Mouse (Mus musculus) left cerebral cortex, postnatal 36 days (tissue): Measurements from ENCODE around the gene Ccdc184. TPM values are rescaled to one million over a fixed set of nuclear protein-coding genes. Genes with fewer than 3 reads are reported as not detected.

ENCODE experiments used
- DNase-seq, 2 experiments: peaks; one replicate each; pipeline ENCODE4 v3.0.0; 2021 to 2022; ENCODE audit warnings: low spot score in 2 of 2, mixed read lengths in 1 of 2
- intact Hi-C: fragments of 180-260 bp; cut with DNase I; formaldehyde crosslinking; loops from one replicate; pipeline ENCODE4 v1.15.1; 2025
- total RNA-seq, 2 experiments: library from RNA; stranded (reverse); gene quantifications; 2 replicates each; pipeline ENCODE4 v1.2.3; 2021

The Ccdc184 gene
- total RNA-seq, result 10 to 100 TPM; 17.9 to 19.9 TPM

DNA sequence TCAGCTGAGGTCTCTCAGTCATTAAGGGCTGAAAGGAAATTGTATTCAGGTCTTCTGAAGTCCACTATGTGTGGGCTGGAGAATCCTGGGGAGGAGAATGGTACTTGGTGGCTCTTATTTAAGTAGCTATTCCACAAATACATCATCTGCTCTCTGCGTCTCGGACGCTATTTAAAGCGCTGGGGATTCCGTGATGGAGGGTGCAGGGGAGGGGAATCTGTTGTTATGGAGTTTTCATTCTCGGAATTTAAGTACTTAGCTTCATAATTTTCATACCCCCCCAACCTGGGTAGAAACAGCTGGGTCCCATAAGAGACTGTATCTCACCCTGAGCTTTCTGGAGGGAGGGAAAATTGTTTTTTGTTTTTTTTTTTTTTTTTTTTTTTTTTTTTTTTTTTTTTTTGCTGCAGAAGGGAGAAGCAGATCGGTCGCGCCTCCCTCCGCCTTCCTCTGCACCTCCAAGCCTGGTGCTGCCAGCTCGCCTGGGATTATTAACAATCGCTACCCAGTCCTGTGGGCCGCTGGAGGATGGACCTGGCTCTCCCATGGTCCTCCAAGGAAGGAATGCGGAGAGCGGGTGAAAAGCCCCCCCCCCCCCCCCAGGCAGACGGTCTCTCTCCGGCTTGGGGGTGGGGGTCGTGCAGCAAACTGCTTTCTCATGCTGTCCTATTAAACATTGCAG lies at the start of gene Ccdc184:
Gene Ccdc184, plus strand, starts transcription at position 196 of the 682 bp plus-strand sequence.
- intact Hi-C loops, result loop anchor here (10.0 kb wide), 1 partner anchor 202 kb away; the partner anchor contains the start of gene Tmem106c
- DNase-seq, result peak in 1 of 2 experiments; percentile 25

DNA sequence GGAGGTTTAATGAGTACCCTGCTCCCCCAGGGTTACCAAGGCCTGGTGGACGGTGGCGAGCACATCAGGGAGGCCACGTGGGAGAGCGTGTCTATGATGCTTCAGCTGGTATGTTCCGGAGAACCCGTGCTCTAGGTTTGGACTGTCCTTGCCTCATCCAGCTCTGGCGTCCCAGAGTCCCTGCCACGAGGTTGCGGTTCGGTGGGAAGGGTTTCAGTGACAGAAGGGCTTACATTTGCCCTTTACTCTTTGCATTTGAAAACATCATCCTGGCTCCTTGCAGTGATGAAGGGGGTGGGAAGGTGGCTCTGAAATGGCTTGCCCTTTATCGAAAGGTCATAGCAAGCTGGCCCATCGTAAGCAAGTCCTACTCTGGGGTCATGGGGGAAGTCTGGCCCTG lies 47.6 kb upstream of the Ccdc184 start:
- no peak for DNase-seq
- intact Hi-C loops, result no loop called here

DNA sequence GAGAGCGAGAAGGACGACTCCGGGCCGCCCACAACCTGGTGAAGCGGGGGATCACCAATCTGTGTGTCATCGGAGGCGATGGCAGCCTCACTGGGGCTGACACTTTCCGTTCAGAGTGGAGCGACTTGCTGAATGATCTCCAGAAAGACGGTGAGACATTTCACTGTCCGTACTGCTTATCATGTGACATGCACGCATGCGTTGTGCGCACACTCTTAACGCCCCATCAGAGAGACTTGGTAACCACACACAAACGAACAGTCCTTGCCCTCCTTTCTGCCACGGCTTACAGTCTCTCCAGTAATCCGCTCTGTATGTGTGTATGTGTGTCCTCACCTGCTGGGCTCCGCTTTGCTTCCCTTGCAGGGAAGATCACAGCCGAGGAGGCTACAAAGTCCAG lies 46.1 kb upstream of the Ccdc184 start:
- no peak for DNase-seq
- intact Hi-C loops, result no loop called here

DNA sequence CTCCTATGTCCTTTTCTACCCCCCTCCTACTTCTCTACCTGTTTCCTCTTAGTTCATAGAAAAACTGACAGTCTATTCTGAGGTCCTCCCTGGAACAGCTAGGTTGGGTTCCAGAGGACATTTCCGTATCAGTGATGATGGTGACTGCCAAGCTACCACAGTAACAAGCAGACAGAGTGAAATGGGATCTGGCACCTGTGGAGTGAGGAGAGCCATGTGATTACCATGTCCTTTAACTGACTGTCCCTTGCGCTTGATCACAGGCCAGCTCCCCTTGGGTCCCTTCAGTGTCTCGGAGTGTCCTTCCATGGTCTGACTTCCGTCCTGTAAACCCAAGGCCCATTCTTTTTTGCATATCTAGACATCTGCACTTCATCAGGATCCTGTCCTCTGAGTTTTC lies 36.0 kb upstream of the Ccdc184 start:
- intact Hi-C loops, result no loop called here
- DNase-seq, result no peak

DNA sequence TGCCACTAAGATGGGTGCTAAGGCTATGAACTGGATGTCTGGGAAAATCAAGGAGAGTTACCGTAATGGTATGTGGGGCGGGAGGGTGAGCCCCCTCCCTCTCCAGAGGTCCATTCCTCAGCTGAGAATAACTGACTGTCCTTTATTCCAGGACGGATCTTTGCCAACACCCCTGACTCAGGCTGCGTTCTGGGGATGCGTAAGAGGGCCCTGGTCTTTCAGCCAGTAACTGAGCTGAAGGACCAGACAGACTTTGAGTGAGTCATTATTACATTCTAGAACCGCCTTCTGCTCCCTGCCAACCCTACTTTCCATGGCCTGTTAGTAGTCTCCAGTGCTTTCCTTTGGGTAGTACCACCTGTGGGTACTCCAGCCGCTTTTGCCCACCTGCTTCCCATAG lies 35.5 kb upstream of the Ccdc184 start:
- intact Hi-C loops, result no loop called here
- DNase-seq, result no peak

DNA sequence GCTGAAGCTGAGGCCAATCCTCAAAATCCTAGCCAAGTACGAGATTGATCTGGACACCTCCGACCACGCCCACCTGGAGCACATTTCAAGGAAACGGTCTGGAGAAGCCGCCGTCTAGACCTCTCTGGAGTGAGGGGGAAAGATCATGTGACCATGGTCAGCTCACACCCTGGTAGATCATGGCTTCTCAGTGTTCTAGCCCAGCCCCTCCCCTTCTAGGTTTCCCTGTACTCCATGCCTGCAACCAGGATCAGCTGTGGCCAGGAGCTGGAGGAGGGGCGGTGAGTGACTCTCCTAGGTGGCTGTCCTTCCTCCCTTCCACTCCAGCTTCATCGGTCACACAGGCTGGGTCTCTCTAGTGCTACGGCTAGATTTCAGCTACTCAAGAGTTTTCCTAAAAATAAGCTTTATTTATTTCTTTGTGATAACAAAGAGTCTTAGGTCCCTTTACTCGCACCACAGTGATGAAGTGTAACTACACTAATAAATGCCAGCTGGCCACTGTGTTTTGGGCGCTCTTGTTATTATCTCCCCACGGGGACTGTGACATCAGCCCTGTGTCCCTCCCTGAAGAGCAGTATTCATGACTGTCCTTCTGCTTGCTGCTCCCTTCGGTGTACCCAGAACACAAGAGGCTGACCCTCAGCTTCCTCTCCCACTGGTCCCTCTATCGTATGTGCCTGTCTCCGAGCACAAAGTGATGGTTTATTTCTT lies 34.9 kb upstream of the Ccdc184 start:
- DNase-seq, result no peak
- intact Hi-C loops, result no loop called here

DNA sequence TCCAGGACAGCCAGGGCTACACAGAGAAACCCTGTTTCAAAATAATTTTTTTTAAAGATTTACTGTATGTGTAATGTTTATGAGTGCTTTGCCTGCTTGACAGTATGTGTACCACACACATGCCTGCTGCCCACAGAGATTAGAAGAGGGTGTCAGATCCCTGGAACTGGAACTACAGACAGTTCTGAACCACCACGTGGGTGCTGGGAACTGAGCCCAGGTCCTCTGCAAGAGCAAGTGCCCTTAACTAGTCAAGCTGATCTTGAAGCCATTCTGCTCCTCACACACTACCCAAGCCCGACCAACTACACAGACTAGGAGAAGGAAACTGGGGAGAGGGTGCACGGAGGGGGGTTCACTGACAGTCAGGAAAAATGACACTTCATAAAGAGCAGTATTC lies 33.5 kb upstream of the Ccdc184 start:
- no peak for DNase-seq
- intact Hi-C loops, result no loop called here

DNA sequence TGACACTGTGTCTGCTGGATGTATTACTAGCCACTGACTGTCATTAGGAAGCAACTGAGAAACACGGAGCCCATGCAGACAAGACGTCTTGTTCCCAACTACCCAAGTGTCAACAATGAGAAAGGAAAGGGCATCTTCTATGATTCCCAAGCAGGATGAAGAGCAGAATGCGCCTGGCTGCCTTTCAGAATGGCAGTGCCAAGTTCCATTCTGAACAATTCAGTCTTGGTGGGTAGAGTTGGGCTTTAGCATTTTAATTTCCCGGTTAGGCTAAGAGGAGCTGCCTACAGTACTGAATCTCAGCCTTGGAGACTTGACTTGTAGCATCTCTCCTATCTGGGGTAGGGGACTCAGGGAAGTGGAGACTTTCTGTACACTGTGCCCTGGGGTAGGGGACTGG lies 32.9 kb upstream of the Ccdc184 start:
- intact Hi-C loops, result no loop called here
- no peak for DNase-seq

DNA sequence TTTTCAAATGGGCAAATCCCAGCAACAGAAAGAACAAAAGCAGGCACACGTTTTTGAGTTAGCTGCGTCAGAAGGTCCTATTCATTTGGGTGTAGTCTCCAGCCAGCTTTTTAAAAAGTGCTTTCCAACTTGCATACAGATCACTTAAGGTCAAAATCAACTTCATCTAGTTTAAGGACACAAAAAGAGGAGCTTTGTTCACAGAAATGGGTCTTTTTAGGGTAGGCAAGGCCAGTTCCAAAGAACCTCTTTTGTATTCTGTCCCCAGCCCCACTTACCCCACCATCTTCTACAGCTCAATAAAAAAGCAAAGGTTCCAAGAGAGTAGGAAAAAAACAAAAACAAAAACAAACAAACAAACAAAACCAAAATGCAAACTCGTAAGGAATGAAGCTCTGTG lies 32.3 kb upstream of the Ccdc184 start:
- no peak for DNase-seq
- intact Hi-C loops, result no loop called here

DNA sequence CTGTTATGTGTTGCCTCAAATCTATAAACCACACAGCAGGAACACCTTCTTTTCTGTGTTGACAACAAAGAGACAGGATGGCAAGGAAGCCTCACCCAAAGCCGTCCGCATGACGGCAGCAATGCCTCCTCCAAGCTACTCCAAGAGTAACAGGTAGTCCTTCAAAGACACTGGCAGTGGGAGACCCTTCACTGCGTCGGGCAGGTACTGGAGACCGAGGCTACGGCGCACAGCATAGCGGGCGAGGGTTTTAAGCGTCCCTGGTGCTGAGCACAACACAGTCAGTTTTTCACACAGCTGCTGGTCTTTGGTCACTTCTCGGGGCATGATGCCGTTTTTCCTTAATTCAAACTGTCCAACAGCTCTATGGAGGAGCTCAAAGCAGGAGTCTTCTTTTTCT lies 31.3 kb upstream of the Ccdc184 start:
- intact Hi-C loops, result no loop called here

DNA sequence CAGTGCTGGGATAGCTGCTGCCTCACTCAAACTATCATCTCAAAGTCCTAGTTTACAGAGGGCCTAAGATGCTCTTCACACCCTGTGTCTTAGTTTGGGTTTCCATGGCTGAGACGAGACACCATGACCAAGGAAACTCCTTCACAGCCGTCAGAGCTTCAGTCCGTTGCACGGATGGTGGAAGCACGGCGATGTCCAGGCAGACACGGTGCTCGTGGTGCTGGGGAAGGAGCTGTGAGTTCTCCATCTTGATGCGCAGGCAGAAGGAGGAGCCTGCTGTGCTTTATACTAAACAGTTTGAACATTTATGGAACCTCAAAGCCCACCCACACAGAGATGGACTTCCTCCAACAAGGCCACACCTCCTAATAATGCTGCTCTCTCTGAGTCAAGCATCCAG lies 30.1 kb upstream of the Ccdc184 start:
- DNase-seq, result no peak
- intact Hi-C loops, result no loop called here

More for the DNA sequence above, 31.3 kb upstream of the Ccdc184 start:
- no peak for DNase-seq

DNA sequence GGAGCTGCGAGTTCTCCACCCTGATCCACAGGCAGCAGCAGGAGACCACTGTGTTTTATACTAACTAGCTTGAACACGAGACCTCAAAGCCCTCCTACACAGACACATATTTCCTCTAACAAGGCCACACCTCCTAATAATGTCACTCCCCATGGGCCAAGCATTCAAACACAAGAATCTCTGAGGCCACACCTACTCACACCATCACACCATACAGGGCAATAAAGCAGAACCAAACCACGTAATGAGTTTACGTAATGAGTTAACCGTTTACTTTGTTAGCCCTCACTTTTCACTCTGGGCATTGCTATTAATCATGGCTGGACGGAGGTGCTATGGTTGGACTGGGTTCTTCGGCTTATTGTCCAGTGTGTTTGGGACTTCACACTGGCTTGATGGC lies 27.2 kb upstream of the Ccdc184 start:
- intact Hi-C loops, result no loop called here
- DNase-seq, result no peak

DNA sequence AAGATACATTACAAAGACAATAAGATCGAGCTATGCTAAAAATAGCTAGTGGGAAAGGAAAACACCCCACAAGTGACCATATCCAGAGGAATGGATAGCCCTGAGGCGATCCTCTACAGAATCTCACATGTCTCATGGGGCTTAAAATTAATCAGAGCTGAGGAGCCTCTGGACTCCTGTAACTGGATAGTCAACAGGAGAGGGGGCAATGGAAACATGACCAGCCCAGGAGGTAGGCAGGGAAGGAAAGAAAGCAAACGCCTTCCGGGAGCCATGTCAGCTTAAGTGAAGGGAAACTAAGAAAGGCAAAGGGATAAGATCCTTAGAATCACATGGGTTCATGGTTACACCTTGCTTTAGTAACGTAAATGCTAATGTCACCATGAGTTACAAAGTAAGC lies 26.1 kb upstream of the Ccdc184 start:
- DNase-seq, result no peak
- intact Hi-C loops, result no loop called here

DNA sequence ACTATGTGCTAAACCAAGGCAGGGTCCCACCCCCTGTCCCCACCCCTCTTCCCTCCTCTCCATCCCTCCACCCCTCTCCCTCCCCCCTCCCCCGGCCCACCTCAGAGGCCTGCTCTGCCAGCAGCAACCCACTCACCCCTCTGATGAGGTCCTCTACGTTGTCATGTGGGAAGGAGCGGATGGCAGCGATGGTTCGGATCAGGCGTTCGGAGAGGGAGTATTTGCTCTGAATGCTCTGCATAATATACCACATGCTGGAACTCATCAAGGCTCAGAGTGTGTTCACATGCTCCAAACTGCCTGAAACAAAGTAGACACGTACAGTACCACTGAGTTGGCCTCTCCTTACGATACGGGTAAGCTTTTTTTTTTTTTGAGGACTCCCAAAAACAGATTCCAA lies 24.4 kb upstream of the Ccdc184 start:
- no peak for DNase-seq
- intact Hi-C loops, result no loop called here

DNA sequence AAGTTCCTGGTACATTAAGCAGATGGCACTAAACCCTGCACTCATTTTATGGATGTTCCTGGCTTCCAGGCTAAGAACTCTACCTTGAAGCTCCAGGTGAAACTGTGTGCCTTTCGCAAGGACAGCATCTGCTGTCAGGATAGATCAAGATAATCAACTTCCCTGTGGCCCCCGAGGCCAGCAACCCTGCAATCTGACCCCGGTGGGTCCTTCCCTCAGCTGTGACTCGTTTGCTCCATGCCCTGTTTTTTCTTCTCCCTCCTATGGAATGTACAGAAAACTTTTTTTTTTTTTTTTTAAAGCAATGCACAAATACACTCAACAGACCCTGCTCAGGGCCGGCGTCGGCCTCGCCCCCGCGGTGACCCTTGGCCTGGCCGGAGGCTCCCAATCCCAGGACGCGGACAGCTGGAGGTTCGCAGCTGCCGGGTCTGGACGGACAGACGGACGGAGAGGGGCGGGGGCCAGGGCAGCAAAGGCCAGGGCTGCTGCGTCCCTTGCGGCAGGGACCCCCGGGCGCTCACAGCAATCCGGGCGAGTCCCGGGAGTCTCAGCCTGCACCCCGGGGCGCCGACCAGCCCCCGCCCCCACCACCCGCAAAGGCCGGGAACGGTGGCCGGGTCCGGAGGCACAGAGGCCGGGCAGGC lies 22.0 kb upstream of the Ccdc184 start:
- intact Hi-C loops, result loop anchor here (5.0 kb wide), 2 partner anchors 38 to 53 kb away; partner anchors contain the start of genes Pfkm and Senp1
- DNase-seq, result no peak

DNA sequence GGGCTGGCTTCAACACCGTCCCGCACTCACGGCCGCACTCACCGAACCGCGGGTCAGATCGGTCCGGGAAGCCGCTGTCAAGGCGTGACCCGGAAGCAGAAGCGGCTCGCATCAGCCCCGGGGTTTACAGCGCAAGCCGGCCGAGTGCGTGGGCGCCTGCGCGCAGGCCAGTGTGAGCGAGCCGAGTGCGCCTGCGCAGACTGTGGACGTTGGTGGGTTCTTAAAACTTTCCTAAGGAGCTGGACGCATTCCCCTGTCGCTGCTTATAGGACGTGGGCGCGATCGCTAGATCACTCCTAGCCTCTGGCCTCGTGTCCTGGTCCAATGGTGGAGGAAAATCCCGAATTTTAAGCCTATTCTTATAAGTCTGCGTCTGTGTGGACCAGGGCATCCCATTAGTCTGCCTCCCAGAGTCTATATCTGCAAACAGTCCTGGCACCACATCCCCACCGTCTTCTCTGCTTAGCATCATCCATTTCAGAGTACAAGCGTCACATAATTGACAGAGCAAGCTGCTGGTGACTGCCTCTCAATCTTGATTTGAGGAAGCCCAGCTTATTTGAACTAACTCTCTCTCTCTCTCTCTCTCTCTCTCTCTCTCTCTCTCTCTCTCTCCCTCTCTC lies 21.3 kb upstream of the Ccdc184 start:
- peak; percentile 94 to 95 for DNase-seq
- intact Hi-C loops, result loop anchor here (5.0 kb wide), 2 partner anchors 38 to 53 kb away; partner anchors contain the start of genes Pfkm and Senp1

DNA sequence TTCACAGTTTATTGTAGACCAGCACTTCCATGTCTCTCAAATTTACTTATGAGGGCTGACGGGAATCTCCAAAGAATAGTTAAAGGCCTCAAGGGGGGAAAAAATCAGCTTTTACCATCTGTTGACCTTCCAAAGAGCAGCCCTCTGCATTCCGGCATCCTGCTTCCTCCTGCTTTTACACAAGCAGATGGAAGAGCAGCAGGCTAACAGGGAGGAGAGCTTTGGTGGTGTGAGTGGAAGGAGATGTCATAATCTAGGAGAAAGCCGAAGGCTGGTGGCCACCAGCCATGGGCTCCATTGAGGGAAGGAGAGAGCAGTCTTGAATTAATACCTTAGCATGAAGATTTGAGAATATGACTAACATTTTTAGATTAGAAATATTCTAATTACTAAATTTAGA lies 18.6 kb upstream of the Ccdc184 start:
- no peak for DNase-seq

DNA sequence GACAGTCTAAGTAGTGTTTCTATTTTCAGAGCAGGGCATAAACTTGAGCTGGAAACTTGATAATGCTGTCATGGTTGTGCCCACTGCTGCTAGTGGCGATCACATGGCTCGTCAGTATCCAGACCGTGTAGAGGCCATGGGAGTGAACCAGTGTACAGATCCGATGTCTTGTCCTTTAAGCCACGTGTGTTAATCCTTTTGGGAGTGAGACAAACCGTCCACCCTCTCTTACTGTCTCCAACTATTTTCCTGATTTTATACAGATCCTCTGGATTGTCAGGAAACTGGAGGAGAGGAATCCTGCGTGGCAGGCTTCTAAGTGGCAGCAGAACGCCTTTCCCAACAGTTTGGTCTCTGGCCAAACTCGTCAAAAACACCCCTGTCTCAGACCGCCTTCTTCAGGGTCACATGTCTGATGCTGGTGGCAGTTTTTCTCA lies 17.8 kb upstream of the Ccdc184 start:
- no peak for DNase-seq
- intact Hi-C loops, result loop anchor here (5.0 kb wide), 2 partner anchors 42 to 57 kb away; partner anchors contain the start of genes Pfkm and Senp1

More for the DNA sequence above, 18.6 kb upstream of the Ccdc184 start:
- intact Hi-C loops, result loop anchor here (5.0 kb wide), 2 partner anchors 41 to 56 kb away; partner anchors contain the start of genes Pfkm and Senp1

DNA sequence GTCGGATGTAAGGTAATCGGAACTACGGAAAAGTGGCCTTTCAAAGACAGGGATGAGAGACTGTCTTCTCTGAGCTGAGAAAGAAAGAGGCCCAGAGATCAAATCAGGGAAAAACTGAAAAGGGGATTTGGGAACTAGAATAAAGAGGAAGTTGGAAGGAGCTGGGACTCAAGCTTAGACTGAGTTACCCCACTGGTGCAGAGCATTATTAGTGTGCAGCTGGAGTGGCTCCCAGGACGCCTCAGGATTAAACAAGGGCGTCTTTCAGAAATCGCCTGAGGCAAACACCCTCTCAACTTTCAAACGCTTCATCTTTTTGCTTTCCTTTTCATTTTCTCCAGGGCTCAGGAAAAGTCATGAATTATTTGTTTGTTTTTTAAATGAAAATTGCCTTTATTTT lies 14.0 kb upstream of the Ccdc184 start:
- intact Hi-C loops, result no loop called here
- no peak for DNase-seq

DNA sequence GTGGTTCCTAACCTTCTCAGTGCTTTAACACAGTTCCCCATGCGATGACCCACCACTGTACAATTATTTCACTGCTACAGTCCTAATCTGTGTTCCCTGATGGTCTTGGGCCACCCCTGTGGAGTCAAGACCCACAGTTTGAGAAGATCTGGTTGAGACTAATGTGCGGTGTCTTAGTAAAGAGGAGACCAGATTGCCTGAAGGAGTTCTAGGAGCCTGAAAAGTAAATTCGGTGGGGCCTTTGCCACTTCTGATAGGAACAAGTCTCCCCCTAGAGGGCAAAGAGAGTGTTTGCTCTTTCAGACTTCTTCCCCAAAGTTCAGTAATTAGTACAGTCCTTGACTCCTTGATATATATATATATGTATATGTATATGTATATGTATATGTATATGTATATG lies 13.3 kb upstream of the Ccdc184 start:
- DNase-seq, result no peak
- intact Hi-C loops, result no loop called here
